Mouse (Mus musculus) spleen, adult 10 weeks (tissue): ENCODE results near the gene Tubal3. TPM values are rescaled to one million over a fixed set of nuclear protein-coding genes. Genes with fewer than 3 reads are reported as not detected.

Experiments used
- polyA plus RNA-seq: library from polyadenylated mRNA; stranded (reverse); fragments of 350-450 nt; fragmentation: Illumina TruSeq; extraction: RNeasy Lipid Tissue Mini Kit (QIAGEN cat#74804); gene quantifications from one replicate; pipeline ENCODE4 v1.2.3, GENCODE M21; 2015; ENCODE audit warnings: low replicate concordance; ENCODE audit not compliant: insufficient read depth

Gene Tubal3
- polyA plus RNA-seq = not detected

GRCm38 (mm10) chr13:3917571-3918311 is at the start of gene Tubal3, which contains the start of gene Net1:
Tubal3 (plus strand) TSS chr13:3918274.
Net1 (minus strand) TSS chr13:3918220.

DNA sequence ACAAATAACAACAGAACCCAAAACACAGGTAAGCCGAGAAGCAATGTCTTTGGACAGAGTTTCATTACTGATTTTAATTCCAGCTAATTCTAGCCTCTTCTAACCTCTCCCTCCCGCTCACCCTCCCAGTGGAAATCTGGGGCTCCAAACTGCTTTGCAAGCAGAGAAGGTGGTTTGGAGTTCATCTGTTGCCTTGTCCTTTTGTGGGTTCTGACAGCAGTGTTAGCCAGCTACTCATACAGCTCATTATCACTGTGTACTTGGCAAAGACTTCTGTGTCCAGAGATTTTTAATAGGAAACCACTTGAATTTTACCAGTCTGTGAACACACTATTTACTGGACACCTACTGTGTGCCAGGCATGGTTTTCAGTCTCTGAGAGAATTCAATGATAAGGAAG is 27.2 kb downstream of the Tubal3 start, which contains the start of gene Ucn3:
Gene Ucn3, minus strand, starts transcription at position 101 of the 400 bp plus-strand sequence.

Other genes starting within 250 kb of the Tubal3 start
- not detected for gene Calml3, start 114.0 kb upstream of the Tubal3 start, polyA plus RNA-seq
- gene Calm4, start 80.5 kb upstream of the Tubal3 start, polyA plus RNA-seq = not detected
- gene Calm5, start 64.1 kb upstream of the Tubal3 start, polyA plus RNA-seq = not detected
- 29.1 TPM for gene Net1, start 54 bp upstream of the Tubal3 start, polyA plus RNA-seq
- gene Ucn3, start 27.1 kb downstream of the Tubal3 start, polyA plus RNA-seq = not detected
- 2.2 TPM for gene Akr1c14, start 130.7 kb downstream of the Tubal3 start, polyA plus RNA-seq
- gene Akr1c18, start 232.4 kb downstream of the Tubal3 start, polyA plus RNA-seq = 0.47 TPM